Mouse (Mus musculus) small intestine, adult 2 months (tissue): ENCODE measurements around the gene Adam19.

Source experiments
- CTCF ChIP-seq: fragments of 200-500 bp; IDR thresholded peaks from 2 replicates; pipeline ENCODE4 v1.5.1; 2012; ENCODE audit warnings: low read depth, mild to moderate bottlenecking, control low read depth, inconsistent platforms, low read length, moderate library complexity, mixed read lengths; ENCODE audit not compliant: insufficient replicate concordance, insufficient read length; ENCODE audit errors: extremely low read depth
- POLR2A ChIP-seq: fragments of 200-500 bp; IDR thresholded peaks from 2 replicates; pipeline ENCODE4 v1.6.1; 2012; ENCODE audit warnings: low read depth, mild to moderate bottlenecking, control low read depth, inconsistent platforms, low read length, moderate library complexity

DNA sequence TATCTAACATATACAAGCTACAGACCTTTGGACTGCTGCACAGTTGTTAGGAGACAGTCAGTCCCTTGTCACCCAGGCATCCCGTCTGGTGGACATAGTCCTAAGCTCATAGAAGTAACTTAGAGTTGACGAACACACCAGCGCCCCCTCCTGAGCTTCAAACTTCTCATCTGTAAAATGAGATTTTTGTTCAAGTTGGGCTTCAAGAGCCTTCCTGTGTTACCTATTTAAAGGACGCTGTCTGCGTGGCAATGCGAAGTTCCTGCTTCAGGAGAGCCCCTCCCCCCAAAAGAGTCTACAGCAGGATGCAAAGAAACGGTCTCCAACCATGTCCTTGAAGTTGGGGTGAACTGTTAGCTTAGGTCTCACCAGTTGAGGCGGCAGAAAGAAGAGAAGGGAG is 15.0 kb downstream of the Adam19 start:
- TF ChIP-seq POLR2A (no peak), CTCF (no peak)
